Mouse (Mus musculus) lung, postnatal 0 days (tissue): ENCODE results near the gene Rbm24. TPM values are rescaled to one million over a fixed set of nuclear protein-coding genes. Genes with fewer than 3 reads are reported as not detected.

ENCODE experiments used
- ATAC-seq: fragments of 200-750 bp; cut with Nextera tagmentation; 2 replicates; pipeline ENCODE4 v1.8.0; 2017; ENCODE audit warnings: moderate library complexity
- DNase-seq: peaks from one replicate; pipeline ENCODE4 v3.0.0-alpha.2; 2016; ENCODE audit warnings: low spot score
- H3K27ac ChIP-seq: fragments of 300-500 bp; sonication (generic); 2 replicates; pipeline ENCODE4 v1.5.1; 2014; ENCODE audit warnings: antibody characterized with exemption, mild to moderate bottlenecking, low read length, mixed read lengths
- H3K27me3 ChIP-seq: fragments of 300-500 bp; sonication (generic); replicated peaks from 2 replicates; pipeline ENCODE4 v1.6.1; 2014; ENCODE audit warnings: low read length, mixed read lengths; ENCODE audit not compliant: insufficient read depth
- H3K36me3 ChIP-seq: fragments of 300-500 bp; sonication (generic); 2 replicates; pipeline ENCODE4 v1.6.1; 2014; ENCODE audit warnings: low read length, mixed read lengths; ENCODE audit not compliant: insufficient read depth
- H3K4me1 ChIP-seq: fragments of 300-500 bp; sonication (generic); 2 replicates; pipeline ENCODE4 v1.6.1; 2014; ENCODE audit warnings: antibody characterized with exemption, low read depth, low read length, mixed read lengths; ENCODE audit not compliant: insufficient read depth
- H3K4me2 ChIP-seq: fragments of 300-500 bp; sonication (generic); replicated peaks from 2 replicates; pipeline ENCODE4 v1.6.1; 2014; ENCODE audit warnings: low read depth, mild to moderate bottlenecking, low read length, moderate library complexity, mixed read lengths
- H3K4me3 ChIP-seq: fragments of 300-500 bp; sonication (generic); 2 replicates; pipeline ENCODE4 v1.5.1; 2014; ENCODE audit warnings: low read depth, low read length
- H3K9ac ChIP-seq: fragments of 300-500 bp; sonication (generic); replicated peaks from 2 replicates; pipeline ENCODE4 v1.6.1; 2014; ENCODE audit warnings: low read depth, mild to moderate bottlenecking
- H3K9me3 ChIP-seq: fragments of 300-500 bp; sonication (generic); 2 replicates; pipeline ENCODE4 v1.6.1; 2016; ENCODE audit warnings: low read length, mixed read lengths
- CTCF ChIP-seq: IDR thresholded peaks from 2 replicates; pipeline ENCODE4 v1.5.1; 2016; ENCODE audit warnings: antibody characterized with exemption, mild to moderate bottlenecking
- EP300 ChIP-seq: IDR thresholded peaks from 2 replicates; pipeline ENCODE4 v1.6.1; 2016; ENCODE audit warnings: antibody characterized with exemption, mild to moderate bottlenecking, control low read depth
- WGBS: fragments of 180-500 bp; shearing (Covaris S2); extraction: QIAGEN DNeasy Blood & Tissue Kit; methylation state at CpG from one replicate; pipeline ENCODE4 v1.1.7; 2014; 5-methylcytosine and 5-hydroxymethylcytosine counted together
- polyA plus RNA-seq: library from polyadenylated mRNA; unstranded; fragments of >200 nt; fragmentation: Nextera tagmentation; extraction: Ambion mirVana; gene quantifications from 2 replicates; pipeline ENCODE4 v1.2.1, GENCODE M21; 2015

Rbm24 gene
- polyA plus RNA-seq, 1 experiment from 2014 or later, result 2.9 TPM

DNA sequence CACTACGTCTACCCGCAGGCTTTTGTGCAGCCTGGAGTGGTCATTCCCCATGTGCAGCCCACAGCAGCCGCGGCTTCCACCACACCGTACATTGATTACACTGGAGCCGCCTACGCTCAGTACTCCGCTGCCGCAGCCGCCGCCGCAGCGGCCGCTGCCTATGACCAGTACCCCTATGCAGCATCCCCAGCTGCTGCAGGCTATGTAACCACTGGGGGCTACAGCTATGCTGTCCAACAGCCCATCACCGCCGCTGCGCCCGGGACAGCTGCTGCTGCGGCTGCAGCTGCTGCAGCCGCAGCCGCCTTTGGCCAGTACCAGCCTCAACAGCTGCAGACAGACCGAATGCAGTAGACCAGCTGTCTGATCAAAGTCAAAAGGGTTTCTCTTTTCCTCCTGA, 10.7 kb downstream of the Rbm24 start:
- WGBS, result 56% methylated on average over 22 of the region's 22 CpGs
- H3K27ac ChIP-seq, result no peak overlapping the region
- no peak overlapping the region for H3K4me3 ChIP-seq
- no peaks in the 10 kb centered on the region for H3K9me3 ChIP-seq
- no peaks in the 10 kb centered on the region for H3K36me3 ChIP-seq
- TF ChIP-seq CTCF, result no peak
- no peak for TF ChIP-seq EP300
- no peak for DNase-seq
- no peak overlapping the region for H3K4me2 ChIP-seq
- H3K27me3 ChIP-seq, result no peaks in the 10 kb centered on the region
- ATAC-seq, result no peak
- no peak overlapping the region for H3K9ac ChIP-seq
- H3K4me1 ChIP-seq, result no peaks in the 10 kb centered on the region

DNA sequence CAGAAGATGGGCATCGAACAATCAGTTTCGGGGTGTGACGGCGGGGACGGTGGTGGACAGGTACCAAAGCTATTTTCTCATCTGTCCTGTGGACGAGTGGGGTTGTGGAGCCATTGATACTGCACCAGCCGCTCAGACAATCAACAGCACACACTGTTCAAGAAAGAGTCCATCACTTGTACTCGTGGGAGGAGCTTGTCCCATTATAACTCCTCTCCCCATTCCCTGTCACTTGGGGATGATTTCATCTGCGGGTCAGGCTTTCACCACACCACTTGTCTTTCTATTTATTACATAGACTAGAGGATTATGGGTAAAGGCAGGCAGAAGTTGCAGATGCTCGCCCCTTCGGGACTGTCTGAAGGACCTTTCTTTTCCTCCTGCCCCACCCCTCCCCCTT, 11.6 kb downstream of the Rbm24 start:
- no peak overlapping the region for H3K9ac ChIP-seq
- no peak for ATAC-seq
- H3K9me3 ChIP-seq, result no peaks in the 10 kb centered on the region
- 82% methylated on average over 11 of the region's 11 CpGs for WGBS
- no peaks in the 10 kb centered on the region for H3K36me3 ChIP-seq
- TF ChIP-seq CTCF, result no peak
- TF ChIP-seq EP300, result no peak
- no peaks in the 10 kb centered on the region for H3K27me3 ChIP-seq
- DNase-seq, result no peak
- H3K4me1 ChIP-seq, result no peaks in the 10 kb centered on the region
- no peak overlapping the region for H3K4me2 ChIP-seq
- no peak overlapping the region for H3K4me3 ChIP-seq
- no peak overlapping the region for H3K27ac ChIP-seq

DNA sequence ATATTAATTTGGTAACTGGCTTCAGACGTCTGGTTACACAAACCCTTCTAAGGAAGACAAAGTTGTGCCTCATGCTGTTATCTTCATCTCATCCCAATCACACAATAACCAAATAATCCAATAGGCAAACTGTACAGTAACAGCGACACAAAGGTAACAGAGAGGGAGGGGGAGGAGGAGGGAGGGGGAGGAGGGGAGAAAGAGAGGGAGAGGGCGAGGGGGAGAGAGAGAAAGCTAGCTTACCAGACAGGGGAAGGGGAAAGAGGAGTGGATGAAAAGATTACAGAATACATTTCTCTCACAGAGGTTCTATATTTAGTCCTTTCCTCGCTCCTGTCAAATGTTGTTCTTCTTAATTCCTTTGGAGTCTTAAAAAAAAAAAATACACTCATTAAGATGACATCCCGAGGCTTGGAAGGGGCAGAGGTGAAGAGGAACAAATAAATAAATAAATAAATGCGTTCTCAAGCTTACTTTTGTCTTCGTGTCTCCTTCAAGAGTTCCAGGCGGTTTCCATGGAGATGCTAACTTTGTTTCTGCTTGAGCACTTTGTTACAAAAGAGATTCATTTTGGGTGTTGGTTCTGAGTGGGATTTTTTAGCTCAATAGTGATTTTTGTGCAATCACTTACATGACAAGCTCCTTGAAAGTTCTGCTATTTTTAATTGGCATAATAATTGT, 15.8 kb downstream of the Rbm24 start:
- no peaks in the 10 kb centered on the region for H3K4me1 ChIP-seq
- H3K27ac ChIP-seq, result no peak overlapping the region
- no peak overlapping the region for H3K9ac ChIP-seq
- H3K9me3 ChIP-seq, result no peaks in the 10 kb centered on the region
- TF ChIP-seq EP300, result no peak
- TF ChIP-seq CTCF, result no peak
- no peaks in the 10 kb centered on the region for H3K27me3 ChIP-seq
- H3K4me2 ChIP-seq, result no peak overlapping the region
- WGBS, result 34% methylated on average over 8 of the region's 8 CpGs
- no peaks in the 10 kb centered on the region for H3K36me3 ChIP-seq
- ATAC-seq, result no peak
- H3K4me3 ChIP-seq, result no peak overlapping the region
- DNase-seq, result no peak

DNA sequence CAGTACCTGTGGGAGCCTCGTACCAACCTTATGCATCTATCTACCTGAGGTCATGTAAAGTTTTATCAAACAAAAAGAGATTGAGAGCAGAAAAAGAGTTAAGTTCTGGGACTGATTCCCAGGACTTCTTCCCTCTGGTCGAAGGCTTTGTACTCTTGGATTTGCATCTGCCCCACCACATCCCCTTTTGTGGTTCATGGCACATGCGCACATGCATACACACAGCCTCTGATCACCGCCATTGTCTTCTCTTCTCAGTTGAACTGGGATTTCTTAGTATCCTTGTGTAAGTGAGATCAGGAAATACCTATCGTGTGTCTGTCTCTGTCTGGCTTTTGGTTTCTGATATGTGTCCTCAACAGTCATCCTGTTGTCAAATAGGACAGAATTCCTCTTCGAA, 20.7 kb downstream of the Rbm24 start:
- no peaks in the 10 kb centered on the region for H3K4me1 ChIP-seq

DNA sequence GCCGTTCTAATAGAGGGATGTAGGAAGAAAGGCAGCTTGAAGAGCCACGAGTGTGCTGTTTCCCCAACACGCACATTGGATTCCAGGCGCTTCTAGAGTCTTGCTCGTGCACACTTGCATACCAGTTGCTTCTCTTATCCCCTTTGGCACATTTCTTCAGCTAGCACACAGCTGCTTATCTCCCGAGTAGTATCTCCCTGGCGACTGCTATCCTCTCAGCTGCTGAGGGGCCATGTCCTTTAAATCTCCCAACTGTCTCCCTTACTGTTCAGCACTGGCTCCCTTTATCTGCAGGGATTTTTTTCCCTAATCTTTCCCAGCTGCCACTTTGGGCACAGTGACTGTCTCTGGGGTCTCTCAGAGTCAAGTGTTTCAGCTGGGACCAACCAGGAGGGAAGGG, 25.8 kb downstream of the Rbm24 start:
- no peak for ATAC-seq
- H3K36me3 ChIP-seq, result no peaks in the 10 kb centered on the region

More for the DNA sequence above, 20.7 kb downstream of the Rbm24 start:
- Histone ChIP-seq H3K9me3 (no peaks in the 10 kb centered on the region), H3K27me3 (no peaks in the 10 kb centered on the region), H3K4me3 (no peak overlapping the region), H3K36me3 (no peaks in the 10 kb centered on the region), H3K4me2 (no peak overlapping the region), H3K27ac (no peak overlapping the region), H3K9ac (no peak overlapping the region)
- ATAC-seq (no peak), DNase-seq (no peak)
- 78% methylated on average over 6 of the region's 6 CpGs for WGBS
- TF ChIP-seq EP300, result no peak
- TF ChIP-seq CTCF, result no peak

DNA sequence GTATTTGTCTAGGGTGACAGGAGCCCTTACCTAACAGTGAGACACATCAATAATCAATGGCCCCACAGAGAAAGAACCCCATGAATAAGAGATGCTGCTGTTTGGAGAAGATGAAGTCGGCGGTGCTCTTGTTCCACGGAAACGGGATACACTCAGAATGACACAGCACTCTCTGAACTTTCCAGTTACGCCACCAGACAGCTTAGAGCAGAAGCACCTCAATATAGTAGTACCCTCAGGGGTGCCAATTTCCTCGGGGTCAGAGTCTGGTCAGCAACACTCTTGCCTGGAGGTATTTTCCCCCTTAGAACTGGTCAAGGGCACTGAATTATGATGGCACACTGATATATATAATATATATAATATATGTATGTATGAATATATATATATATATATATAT, 27.8 kb downstream of the Rbm24 start:
- Histone ChIP-seq H3K36me3 (no peaks in the 10 kb centered on the region), H3K4me3 (no peak overlapping the region), H3K27ac (no peak overlapping the region), H3K9ac (no peak overlapping the region), H3K27me3 (no peaks in the 10 kb centered on the region), H3K4me1 (no peaks in the 10 kb centered on the region), H3K9me3 (no peaks in the 10 kb centered on the region), H3K4me2 (no peak overlapping the region)
- no peak for ATAC-seq
- DNase-seq, result no peak
- TF ChIP-seq CTCF (no peak), EP300 (no peak)
- WGBS, result 87% methylated on average over 6 of the region's 6 CpGs

More for the DNA sequence above, 25.8 kb downstream of the Rbm24 start:
- no peak overlapping the region for H3K4me2 ChIP-seq
- no peak for TF ChIP-seq EP300
- no peak for TF ChIP-seq CTCF
- H3K9ac ChIP-seq, result no peak overlapping the region
- H3K27ac ChIP-seq, result no peak overlapping the region
- WGBS, result 50% methylated on average over 7 of the region's 7 CpGs
- no peaks in the 10 kb centered on the region for H3K9me3 ChIP-seq
- H3K4me3 ChIP-seq, result no peak overlapping the region
- H3K4me1 ChIP-seq, result no peaks in the 10 kb centered on the region
- DNase-seq, result no peak
- no peaks in the 10 kb centered on the region for H3K27me3 ChIP-seq

DNA sequence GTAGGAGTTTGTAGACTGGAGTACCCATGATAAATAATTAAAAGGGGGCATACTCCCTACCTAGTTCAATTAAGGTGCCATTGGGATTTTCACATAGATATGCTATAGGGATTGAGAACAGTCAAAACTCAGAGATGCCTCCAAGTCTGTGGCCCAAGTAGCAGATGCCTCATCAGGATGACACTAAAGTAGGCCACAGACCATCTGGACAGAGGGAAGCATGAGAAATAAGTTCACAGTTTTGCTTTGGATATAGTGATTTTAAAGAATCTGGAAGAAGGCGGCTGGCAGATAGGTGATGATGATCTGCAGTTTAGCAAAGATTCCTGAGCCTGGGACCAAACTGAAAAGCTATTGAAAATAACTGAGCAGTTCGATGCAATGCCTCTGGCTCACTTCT, 30.0 kb downstream of the Rbm24 start:
- H3K27me3 ChIP-seq, result no peaks in the 10 kb centered on the region
- DNase-seq (no peak), ATAC-seq (no peak)
- TF ChIP-seq CTCF (no peak), EP300 (no peak)
- no peaks in the 10 kb centered on the region for H3K9me3 ChIP-seq
- H3K27ac ChIP-seq, result no peak overlapping the region
- no peak overlapping the region for H3K4me2 ChIP-seq
- no peaks in the 10 kb centered on the region for H3K4me1 ChIP-seq
- 71% methylated on average over 2 of the region's 2 CpGs for WGBS
- no peak overlapping the region for H3K4me3 ChIP-seq
- no peaks in the 10 kb centered on the region for H3K36me3 ChIP-seq
- no peak overlapping the region for H3K9ac ChIP-seq
